Mouse (Mus musculus): ENCODE data around the gene Cacna1c.
"Not testable (repeated sequence)": the region's sequence is repeated elsewhere in the genome, so short reads cannot be mapped to it uniquely, and the experiment has no call there.

The Cacna1c gene

GRCm38 (mm10) chr6:118593377-118594061, 602.7 kb downstream of the Cacna1c start:
- peak; percentile 53 for DNase-seq (ENCODE audit: low spot score)

GRCm38 (mm10) chr6:118592662-118593376, 603.4 kb downstream of the Cacna1c start:
- no peak for DNase-seq (ENCODE audit: low spot score)

DNA sequence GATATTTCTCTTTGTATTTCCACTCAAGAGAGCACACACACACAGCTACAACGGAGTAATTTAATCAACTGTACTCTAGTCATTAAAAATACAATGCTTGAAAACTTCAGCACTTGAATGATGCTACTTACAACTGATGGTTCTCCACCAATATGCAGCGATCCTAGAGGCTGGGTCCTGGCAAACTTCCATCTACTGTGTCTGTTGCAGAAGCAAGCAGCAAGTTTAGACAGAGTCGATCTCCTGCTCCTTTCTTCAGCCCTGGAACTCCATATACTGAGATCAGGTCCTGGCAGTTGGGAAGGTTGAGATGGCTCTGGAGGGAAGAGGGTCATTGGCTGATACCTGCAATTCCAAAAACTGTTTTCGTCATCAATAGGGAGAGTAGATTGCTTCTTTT, 617.5 kb downstream of the Cacna1c start:
- DNase-seq (ENCODE audit: low spot score): not testable (repeated sequence)

DNA sequence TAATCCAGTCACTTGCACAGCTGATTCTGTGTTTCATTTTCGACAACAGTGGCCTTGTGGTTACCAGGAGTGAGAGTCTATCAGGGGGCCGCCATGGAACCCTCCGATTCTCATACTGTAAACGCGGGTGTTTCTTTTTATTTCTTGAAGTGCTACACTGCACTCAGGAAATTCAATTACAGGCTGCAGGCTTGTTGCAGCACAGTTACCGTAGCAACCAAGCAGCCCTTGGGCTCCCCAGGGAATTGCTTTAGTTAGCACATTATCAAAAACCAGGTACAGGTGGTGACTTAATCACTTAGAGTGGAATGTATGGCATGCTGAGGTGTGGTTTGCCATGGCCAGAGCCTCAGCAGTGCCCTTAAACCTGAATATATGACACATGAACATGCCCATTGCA, 621.9 kb downstream of the Cacna1c start:
- no peak for DNase-seq (ENCODE audit: low spot score)

- no peak for DNase-seq (ENCODE audit: low spot score)
These were observed 628.4 kb downstream of the Cacna1c start for GRCm38 (mm10) chr6:118567816-118568215.

DNA sequence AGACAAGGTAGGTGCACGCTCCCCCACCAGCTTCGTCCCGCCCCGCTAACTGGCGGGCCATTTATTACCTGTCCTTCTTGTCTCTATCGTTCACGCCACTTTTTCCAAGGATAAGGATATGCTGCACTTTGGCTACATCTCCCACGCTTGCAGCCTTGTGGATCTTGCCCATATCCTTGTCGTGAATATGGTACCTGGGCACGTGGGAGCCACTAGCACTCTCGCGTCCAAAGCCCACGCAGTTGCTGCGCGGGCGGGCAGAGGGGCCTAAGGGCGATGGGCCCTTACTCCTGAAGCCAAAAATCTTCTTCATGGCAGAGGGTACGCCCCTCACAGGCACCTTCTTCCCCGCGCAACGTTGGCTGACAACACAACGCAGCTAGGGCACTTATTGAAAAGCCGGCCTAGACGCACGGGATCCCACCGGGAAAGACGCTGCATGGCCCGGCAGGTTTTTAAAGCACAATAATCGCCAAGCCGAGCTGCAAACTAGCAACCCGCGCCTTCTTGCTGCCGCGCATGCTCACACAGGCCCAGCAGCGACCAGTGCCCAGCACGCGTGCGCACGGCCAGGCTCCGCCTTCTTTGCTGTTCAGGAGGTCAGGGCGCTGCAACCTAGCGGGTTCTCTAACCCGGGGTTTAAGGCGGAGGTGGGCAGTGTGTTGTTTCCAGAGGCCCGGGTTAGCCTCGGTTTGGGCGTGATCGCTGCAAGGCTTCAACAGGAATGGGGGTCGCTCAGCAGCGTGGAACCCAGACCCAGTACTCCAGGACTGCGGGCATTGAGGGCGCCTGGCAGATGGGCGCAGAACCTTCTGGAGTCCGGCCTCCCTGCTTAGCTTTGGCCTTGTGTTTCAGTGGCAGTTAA, 634.2 kb downstream of the Cacna1c start, which contains the start of gene Ankrd26:
Gene Ankrd26, minus strand, starts transcription at position 482 of the 865 bp plus-strand sequence.
- peak; percentile 96 for DNase-seq (ENCODE audit: low spot score)

DNA sequence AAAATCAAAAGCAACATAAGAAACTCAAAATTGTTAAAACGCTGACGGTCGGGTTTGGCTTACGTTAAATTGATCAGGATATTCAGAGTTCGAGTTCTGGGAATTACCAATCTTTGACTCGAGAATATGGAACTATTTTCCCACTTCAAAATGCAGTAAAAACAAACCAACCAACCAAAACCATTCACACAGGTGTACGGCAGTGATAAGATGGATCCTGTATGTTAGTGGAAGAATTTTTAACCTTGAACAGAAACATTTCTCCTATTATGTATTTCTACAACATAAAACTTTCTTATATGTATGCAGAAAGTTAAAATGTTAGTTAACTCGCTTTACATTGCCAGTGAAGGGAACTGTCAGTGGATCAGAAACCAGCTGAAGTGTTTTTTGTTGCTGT, 635.0 kb downstream of the Cacna1c start:
- no peak for DNase-seq (ENCODE audit: low spot score)

DNA sequence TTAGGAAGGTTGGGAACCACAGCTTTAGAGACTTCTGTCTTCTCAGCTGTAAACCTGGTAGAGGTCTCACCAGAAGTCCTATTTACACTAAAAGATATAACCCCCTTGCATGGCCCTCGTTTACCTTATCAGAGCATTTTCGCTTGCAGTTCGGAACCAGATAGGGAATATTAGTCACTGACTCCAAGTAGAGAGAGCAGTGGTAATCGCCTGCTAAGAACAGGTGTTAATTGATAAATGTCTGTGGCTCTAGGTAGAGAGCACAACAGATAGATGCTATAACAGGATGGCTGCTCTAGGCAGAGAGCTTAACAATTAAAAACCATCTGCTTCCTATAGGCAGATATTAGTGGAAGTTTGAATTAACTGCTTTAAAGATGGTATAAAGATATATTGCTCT, 657.6 kb downstream of the Cacna1c start:
- no peak for DNase-seq (ENCODE audit: low spot score)

Data from ovary, postnatal 36 days (tissue).